Mouse (Mus musculus) cortical plate, adult 2 months (tissue): Measurements from ENCODE around the gene Ccdc103.

Source experiments
- CTCF ChIP-seq: fragments of 200-500 bp; IDR thresholded peaks from 2 replicates; pipeline ENCODE4 v1.5.1; 2011; ENCODE audit warnings: mild to moderate bottlenecking, control low read depth, low read length; ENCODE audit not compliant: insufficient read depth; ENCODE audit errors: extremely low read depth
- POLR2A ChIP-seq: fragments of 200-500 bp; IDR thresholded peaks from 2 replicates; pipeline ENCODE4 v1.6.1; 2011; ENCODE audit warnings: mild to moderate bottlenecking, low read length, control low read depth; ENCODE audit not compliant: insufficient read depth; ENCODE audit errors: extremely low read depth

- no peak for TF ChIP-seq POLR2A
- TF ChIP-seq CTCF = no peak
Measured at GRCm38 (mm10) chr11:102898408-102898807, 17.4 kb downstream of the Ccdc103 start.
